Mouse (Mus musculus): ENCODE data around the gene Gm10801. TPM values are rescaled to one million over a fixed set of nuclear protein-coding genes. Genes with fewer than 3 reads are reported as not detected.
"Not testable (repeated sequence)": the region's sequence is repeated elsewhere in the genome, so short reads cannot be mapped to it uniquely, and the experiment has no call there.

The Gm10801 gene
- total RNA-seq (2021) = not detected
- long read RNA-seq, experiment 1 = 0 reads
- long read RNA-seq, experiment 2 = 0 reads

GRCm38 (mm10) chr2:98661937-98662336, at the start of gene Gm10801:
Gene Gm10801, plus strand, starts transcription at chr2:98662237.
- H3K4me3 ChIP-seq; H3K27ac ChIP-seq; intact Hi-C loops (cut with DNase I); DNase-seq: not testable (repeated sequence)

- DNase-seq; intact Hi-C loops (cut with DNase I); H3K27ac ChIP-seq; H3K4me3 ChIP-seq: not testable (repeated sequence)
These were observed 5.2 kb downstream of the Gm10801 start, which contains the start of gene Gm10800 for GRCm38 (mm10) chr2:98667201-98667600. Gene Gm10800, minus strand, starts transcription at chr2:98667301.

DNA sequence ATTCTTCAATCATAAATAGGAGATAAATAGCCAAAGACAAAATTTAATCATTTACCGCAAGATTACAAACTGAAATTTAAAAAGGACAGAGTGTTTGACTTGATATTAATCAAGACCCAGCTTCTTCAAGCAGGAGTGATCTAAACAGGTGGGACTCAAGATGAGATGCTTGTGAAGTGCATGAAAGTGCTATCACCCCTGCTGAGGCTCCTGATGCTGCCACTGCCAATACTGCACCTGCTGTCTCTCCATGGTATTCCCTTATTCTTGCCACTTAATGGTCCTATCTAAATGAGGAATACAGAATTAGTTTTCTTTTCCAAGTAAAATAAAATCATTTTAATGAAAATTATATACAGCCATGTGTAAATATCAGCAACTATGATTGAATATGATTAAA, 35.5 kb downstream of the Gm10801 start:
- no peak overlapping the region for H3K27ac ChIP-seq
- no peak for DNase-seq

More for the DNA sequence above, 35.5 kb downstream of the Gm10801 start:
- no peak overlapping the region for H3K4me3 ChIP-seq
- TF ChIP-seq CTCF (IDR thresholded peaks at IDR 0.05) = no peak
- intact Hi-C loops (cut with DNase I) = no loop called here

Other genes starting within 250 kb of the Gm10801 start
- gene Gm10800, start 5.1 kb downstream of the Gm10801 start, total RNA-seq (2021) = not detected

All from gastrocnemius, adult 2 months (tissue).